Mouse (Mus musculus) neural tube, embryonic 14.5 days (tissue): ENCODE results near the gene Gm44511. TPM values are rescaled to one million over a fixed set of nuclear protein-coding genes. Genes with fewer than 3 reads are reported as not detected.
"Not testable (repeated sequence)": the region's sequence is repeated elsewhere in the genome, so short reads cannot be mapped to it uniquely, and the experiment has no call there.

Experiments used
- ATAC-seq: fragments of 200-750 bp; cut with Nextera tagmentation; 2 replicates; pipeline ENCODE4 v1.8.0; 2017; ENCODE audit warnings: low read depth, mild to moderate bottlenecking, moderate TSS enrichment, moderate library complexity
- H3K27ac ChIP-seq: fragments of 300-500 bp; sonication (generic); 2 replicates; pipeline ENCODE4 v1.5.1; 2014; ENCODE audit warnings: low read depth, mild to moderate bottlenecking, control low read depth, low read length, moderate library complexity, mixed read lengths
- H3K27me3 ChIP-seq: fragments of 300-500 bp; sonication (generic); 2 replicates; pipeline ENCODE4 v1.6.1; 2014; ENCODE audit warnings: low read length; ENCODE audit not compliant: control insufficient read depth, insufficient read depth
- H3K36me3 ChIP-seq: fragments of 300-500 bp; sonication (generic); 2 replicates; pipeline ENCODE4 v1.6.1; 2014; ENCODE audit warnings: low read length, mixed read lengths; ENCODE audit not compliant: control insufficient read depth, insufficient read depth
- H3K4me1 ChIP-seq: fragments of 300-500 bp; sonication (generic); 2 replicates; pipeline ENCODE4 v1.6.1; 2014; ENCODE audit warnings: low read length; ENCODE audit not compliant: control insufficient read depth, insufficient read depth
- H3K4me2 ChIP-seq: fragments of 300-500 bp; sonication (generic); 2 replicates; pipeline ENCODE4 v1.6.1; 2014; ENCODE audit warnings: mild to moderate bottlenecking, low read depth, low read length, control low read depth
- H3K4me3 ChIP-seq: fragments of 300-500 bp; sonication (generic); 2 replicates; pipeline ENCODE4 v1.5.1; 2014; ENCODE audit warnings: low read depth, low read length, control low read depth, mixed read lengths
- H3K9ac ChIP-seq: fragments of 300-500 bp; sonication (generic); replicated peaks from 2 replicates; pipeline ENCODE4 v1.6.1; 2014; ENCODE audit warnings: low read depth, mild to moderate bottlenecking, control low read depth, low read length, mixed read lengths
- H3K9me3 ChIP-seq: fragments of 300-500 bp; sonication (generic); 2 replicates; pipeline ENCODE4 v1.6.1; 2016; ENCODE audit warnings: low read length; ENCODE audit not compliant: control insufficient read depth
- WGBS: fragments of 180-500 bp; shearing (Covaris S2); extraction: QIAGEN DNeasy Blood & Tissue Kit; methylation state at CpG from one replicate; pipeline ENCODE4 v1.1.7; 2014; 5-methylcytosine and 5-hydroxymethylcytosine counted together
- polyA plus RNA-seq: library from polyadenylated mRNA; unstranded; fragments of >200 nt; fragmentation: Nextera tagmentation; extraction: Ambion mirVana; gene quantifications from 2 replicates; pipeline ENCODE4 v1.2.1, GENCODE M21; 2014

Gm44511 gene
- polyA plus RNA-seq, 1 experiment from 2014 or later: not detected

DNA sequence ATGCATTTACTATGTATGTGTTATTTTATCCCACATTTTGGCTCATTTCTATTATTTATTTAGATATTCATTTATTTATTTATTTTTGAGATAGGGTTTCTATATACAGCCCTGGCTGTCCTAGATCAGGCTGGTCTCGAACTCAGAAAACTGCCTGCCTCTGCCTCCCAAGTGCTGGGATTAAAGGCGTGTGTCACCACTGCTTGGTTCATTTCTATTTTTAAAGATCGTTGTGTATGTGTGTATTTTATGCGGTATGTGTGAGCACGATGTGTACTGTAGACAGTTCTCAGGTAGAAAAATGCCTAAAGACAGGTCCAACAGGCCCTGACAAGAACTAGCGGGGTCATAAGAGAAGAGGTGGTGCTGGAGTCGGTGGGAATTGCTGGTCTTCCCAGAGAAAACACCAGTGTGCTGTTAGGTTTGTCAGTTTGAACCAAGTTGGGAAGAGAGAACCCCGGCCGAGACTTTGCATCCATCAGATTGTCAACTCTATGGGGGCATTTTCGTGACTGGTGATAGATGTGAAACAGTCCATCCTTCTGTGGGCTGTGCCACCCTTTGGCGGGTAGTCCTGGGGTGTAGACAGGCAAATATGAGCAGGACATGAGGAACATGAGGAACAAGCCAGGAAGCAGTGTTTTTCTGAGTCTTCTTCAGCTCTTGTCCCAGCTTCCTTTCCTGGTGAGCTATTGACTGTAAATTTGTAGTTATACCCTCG lies 28.8 kb downstream of the Gm44511 start:
- Histone ChIP-seq H3K9ac (no peak overlapping the region), H3K9me3 (no peaks in the 10 kb centered on the region), H3K4me1 (peaks cover 7% of the 10 kb centered on the region; the same call in 1 of the 2 replicates), H3K4me3 (peak overlapping the region; percentile 53), H3K4me2 (peak overlapping the region; percentile 59), H3K27ac (no peak overlapping the region), H3K27me3 (no peaks in the 10 kb centered on the region), H3K36me3 (no peaks in the 10 kb centered on the region)
- WGBS: 78% methylated on average over 12 of the region's 12 CpGs
- no peak for ATAC-seq

DNA sequence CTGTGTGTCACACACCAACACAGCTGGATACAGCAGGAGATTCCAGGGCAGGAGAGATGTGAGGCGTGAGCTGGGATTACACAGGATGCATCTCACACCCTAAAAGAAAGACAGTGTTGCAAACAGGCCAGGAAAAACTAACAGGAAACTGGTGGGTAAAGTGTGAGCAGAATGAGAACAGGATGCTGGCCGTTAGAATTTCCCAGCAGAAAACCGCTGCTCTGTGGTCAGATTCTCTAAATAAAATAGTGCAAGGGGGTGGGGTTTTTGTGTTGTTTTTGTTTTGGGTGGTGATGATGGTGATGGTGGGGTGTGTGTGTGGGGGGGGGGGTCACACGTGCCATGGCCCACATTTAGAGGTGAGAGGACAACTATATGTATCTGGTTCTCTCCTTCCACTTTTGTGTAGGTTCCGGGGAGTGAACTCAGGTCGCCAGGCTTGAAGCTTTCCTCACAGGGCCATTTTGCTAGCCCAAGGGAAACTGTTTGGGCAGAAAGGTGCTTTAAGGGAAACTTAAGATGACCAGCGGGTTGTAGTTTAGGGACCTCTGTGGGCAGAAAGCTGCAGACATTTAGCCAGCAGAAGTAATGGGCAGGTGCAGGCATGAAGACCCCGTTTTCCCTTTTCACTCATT lies 29.7 kb downstream of the Gm44511 start:
- no peak overlapping the region for H3K4me3 ChIP-seq
- H3K9me3 ChIP-seq: no peaks in the 10 kb centered on the region
- ATAC-seq: no peak
- H3K4me1 ChIP-seq: peaks cover 7% of the 10 kb centered on the region; the same call in 1 of the 2 replicates
- H3K4me2 ChIP-seq: no peak overlapping the region
- no peak overlapping the region for H3K9ac ChIP-seq
- WGBS: 80% methylated on average over 8 of the region's 8 CpGs
- H3K36me3 ChIP-seq: no peaks in the 10 kb centered on the region
- no peaks in the 10 kb centered on the region for H3K27me3 ChIP-seq
- H3K27ac ChIP-seq: no peak overlapping the region

DNA sequence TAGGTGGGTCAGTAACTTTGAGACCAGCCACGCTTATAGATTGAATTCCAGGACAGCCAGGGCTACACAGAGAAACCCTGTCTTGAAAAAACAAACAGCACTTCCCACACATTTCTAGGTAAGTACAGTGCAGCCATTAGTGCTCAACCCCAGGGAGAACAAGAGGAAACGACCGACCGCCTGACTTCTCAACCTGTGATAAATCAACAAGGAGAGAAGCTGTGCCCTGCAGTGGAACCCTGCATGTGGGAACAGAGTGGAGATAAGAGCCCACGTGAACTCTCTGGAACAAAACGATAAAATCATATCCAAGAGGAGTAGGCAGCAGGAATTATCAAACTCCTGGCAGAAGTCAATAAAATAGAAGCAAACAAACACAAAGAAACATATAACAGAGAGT lies 32.4 kb downstream of the Gm44511 start:
- Histone ChIP-seq H3K4me3 (no peak overlapping the region), H3K9me3 (no peaks in the 10 kb centered on the region), H3K4me1 (peaks cover 7% of the 10 kb centered on the region; the same call in 1 of the 2 replicates), H3K9ac (no peak overlapping the region), H3K27me3 (no peaks in the 10 kb centered on the region), H3K27ac (no peak overlapping the region), H3K36me3 (no peaks in the 10 kb centered on the region), H3K4me2 (no peak overlapping the region)
- WGBS: 56% methylated on average over 6 of the region's 6 CpGs
- no peak for ATAC-seq

DNA sequence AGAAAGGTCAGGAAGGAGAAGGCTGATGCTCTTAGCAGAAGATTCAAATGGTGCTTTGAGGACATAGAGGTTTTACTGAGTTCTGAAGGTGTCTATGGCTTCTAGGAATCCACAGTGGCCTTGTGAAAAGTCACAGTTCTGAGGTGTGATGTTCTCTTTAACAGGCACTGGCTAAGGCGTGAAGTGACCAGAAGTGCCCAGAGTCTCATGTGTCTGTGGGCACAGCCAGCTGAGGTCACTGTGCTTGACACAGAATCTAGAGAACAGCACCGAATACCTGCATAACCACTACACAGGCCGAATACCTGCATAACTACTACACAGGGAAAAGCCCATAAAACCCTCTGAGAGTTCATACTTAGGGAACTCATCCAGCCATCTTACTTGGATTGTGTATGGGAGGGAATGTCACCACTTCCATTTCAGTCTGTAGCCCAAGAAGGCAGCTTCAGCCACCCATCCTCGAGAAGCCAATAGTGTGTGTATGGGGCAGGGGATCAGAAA lies 35.6 kb downstream of the Gm44511 start:
- H3K4me2 ChIP-seq, H3K36me3 ChIP-seq, H3K27ac ChIP-seq, H3K27me3 ChIP-seq, H3K9ac ChIP-seq, H3K4me3 ChIP-seq, ATAC-seq, H3K9me3 ChIP-seq, H3K4me1 ChIP-seq: not testable (repeated sequence)
- 88% methylated on average over 4 of the region's 4 CpGs for WGBS

DNA sequence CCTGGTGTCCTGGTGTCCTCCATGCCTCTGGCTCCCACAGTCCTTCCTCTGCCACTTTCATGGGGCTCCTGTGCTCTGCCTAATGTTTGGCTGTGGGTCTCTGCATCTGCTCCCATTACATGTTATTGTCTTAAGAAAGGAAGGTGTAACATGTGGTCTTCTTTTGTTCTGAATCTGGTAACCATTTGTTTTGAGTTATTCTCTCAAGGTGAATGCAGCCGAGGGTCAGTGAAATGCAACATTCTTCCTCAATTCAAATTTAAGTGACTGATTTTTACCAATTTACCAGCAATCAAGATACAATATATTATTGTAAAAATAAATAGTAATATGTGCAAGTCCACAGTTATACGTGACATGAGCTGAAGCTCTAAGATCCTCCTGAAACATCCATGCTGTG lies 37.0 kb downstream of the Gm44511 start, which contains the start of gene Klrb1c:
TSS of gene Klrb1c (minus strand) at position 101 of the 400 bp plus-strand sequence.
- Histone ChIP-seq H3K4me2 (no peak within 1 kb of the TSS), H3K9ac (no peak within 1 kb of the TSS), H3K4me1 (no peaks in the 10 kb centered on the region), H3K9me3 (no peaks in the 10 kb centered on the region), H3K4me3 (no peak within 1 kb of the TSS), H3K27me3 (no peaks in the 10 kb centered on the region), H3K27ac (no peak within 1 kb of the TSS), H3K36me3 (no peaks in the 10 kb centered on the region)
- no peak for ATAC-seq
- 86% methylated on average over 2 of the region's 2 CpGs for WGBS

DNA sequence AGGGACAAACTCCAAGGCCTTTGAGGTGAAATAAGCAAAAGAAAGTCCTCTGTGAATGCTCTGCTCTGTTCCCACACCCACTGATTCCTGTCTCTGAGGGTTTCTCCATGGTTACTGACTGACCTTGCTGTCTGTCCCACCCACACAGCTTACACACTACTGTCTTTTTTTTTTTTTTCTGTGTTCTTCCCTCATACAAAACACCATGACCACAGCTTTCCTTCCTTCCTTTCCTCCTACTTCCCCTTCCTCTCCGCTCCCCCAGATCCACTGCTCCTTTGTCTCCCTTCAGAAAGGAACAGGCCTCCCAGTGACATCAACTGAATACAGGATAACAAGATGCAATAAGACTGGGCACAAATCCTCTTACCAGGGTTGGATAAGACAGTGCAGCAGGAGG lies 37.6 kb downstream of the Gm44511 start:
- H3K4me1 ChIP-seq: no peaks in the 10 kb centered on the region
- no peaks in the 10 kb centered on the region for H3K27me3 ChIP-seq
- H3K36me3 ChIP-seq: no peaks in the 10 kb centered on the region
- ATAC-seq: no peak
- no peak overlapping the region for H3K9ac ChIP-seq
- H3K27ac ChIP-seq: no peak overlapping the region
- WGBS: 67% methylated on average over 1 of the region's 1 CpGs
- H3K4me3 ChIP-seq: no peak overlapping the region
- no peak overlapping the region for H3K4me2 ChIP-seq
- no peaks in the 10 kb centered on the region for H3K9me3 ChIP-seq

DNA sequence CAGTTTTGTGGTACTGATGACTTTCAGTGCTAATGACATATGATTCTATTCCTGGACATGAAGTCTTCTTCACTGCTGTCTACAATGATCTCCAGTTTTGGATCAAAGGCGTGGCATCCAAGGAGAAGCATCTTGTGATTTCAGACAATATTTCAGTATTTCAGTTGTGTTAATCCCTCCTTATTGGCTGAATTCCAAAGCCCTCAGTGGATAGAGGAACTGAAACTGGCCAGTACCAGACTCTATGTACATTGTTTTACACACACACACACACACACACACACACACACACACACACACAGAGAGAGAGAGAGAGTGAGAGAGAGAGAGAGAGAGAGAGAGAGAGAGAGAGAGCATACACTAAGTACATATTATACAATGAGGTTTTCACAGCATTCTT lies 39.7 kb downstream of the Gm44511 start:
- not testable (repeated sequence) for H3K4me3 ChIP-seq, H3K9me3 ChIP-seq, H3K4me1 ChIP-seq, H3K4me2 ChIP-seq, H3K9ac ChIP-seq, H3K27ac ChIP-seq, H3K27me3 ChIP-seq, ATAC-seq, H3K36me3 ChIP-seq
- 83% methylated on average over 1 of the region's 1 CpGs for WGBS

DNA sequence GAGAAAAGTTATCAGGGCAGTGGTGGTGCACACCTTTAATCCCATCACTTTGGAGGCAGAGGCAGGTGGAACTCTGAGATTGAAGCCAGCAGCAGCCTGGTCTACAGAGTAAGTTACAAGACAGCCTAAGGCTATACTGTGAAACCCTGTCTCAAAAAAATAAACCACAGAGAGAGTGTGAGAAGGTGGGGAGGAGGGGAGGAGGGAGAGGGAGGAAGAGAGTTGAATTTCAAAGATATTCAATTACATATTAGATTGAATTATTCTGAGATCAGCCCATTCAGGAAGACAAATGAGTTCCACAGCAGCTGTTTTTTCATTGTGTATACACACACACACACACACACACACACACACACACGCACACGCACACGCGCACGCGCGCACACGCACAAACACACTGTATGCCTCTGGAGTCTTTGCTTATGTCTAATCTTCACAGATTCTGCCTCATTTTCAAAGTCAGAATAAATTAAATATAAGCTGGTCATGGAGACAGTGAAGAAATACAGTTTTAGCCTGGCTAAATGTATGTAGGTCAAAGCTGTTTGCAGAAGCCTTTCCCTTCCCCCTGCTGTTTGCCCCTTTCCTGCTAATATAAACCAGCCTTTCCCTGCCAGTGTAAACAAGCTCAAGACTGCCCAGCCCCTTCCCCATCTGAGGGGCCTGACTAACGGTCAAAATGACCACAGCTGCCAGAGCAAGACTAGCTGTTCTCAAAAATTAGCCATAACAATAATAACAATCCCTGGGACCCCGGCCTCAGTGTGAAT lies 56.4 kb downstream of the Gm44511 start:
- WGBS: 80% methylated on average over 10 of the region's 10 CpGs
- no peak overlapping the region for H3K4me3 ChIP-seq
- no peaks in the 10 kb centered on the region for H3K36me3 ChIP-seq
- no peak overlapping the region for H3K9ac ChIP-seq
- H3K9me3 ChIP-seq: no peaks in the 10 kb centered on the region
- no peaks in the 10 kb centered on the region for H3K4me1 ChIP-seq
- no peak overlapping the region for H3K4me2 ChIP-seq
- no peak for ATAC-seq
- H3K27ac ChIP-seq: no peak overlapping the region
- H3K27me3 ChIP-seq: no peaks in the 10 kb centered on the region

DNA sequence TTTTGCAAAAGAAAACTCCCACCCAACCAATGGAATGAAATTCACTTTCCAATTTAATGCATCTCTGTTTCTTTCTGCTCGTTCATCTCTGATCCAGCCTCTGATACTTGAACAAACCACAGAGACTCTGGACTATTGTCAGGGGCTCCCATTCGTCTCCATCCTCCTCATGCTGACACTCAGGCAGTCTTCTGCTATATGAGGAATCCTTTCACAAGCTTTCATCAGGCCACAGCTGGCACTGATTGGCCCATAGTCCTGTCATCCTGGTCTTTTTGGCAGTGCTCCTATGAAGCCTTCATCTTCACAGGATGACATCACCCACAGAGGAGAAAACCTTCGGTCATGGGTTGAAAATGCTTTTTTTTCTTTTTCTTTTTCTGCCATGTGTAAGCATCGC lies 58.1 kb downstream of the Gm44511 start:
- ATAC-seq: no peak

More for the DNA sequence above, 58.1 kb downstream of the Gm44511 start:
- H3K27ac ChIP-seq: no peak overlapping the region
- H3K9me3 ChIP-seq: no peaks in the 10 kb centered on the region
- H3K27me3 ChIP-seq: no peaks in the 10 kb centered on the region
- no peak overlapping the region for H3K9ac ChIP-seq
- H3K4me1 ChIP-seq: no peaks in the 10 kb centered on the region
- no peak overlapping the region for H3K4me3 ChIP-seq
- WGBS: 73% methylated on average over 4 of the region's 4 CpGs
- no peak overlapping the region for H3K4me2 ChIP-seq
- H3K36me3 ChIP-seq: no peaks in the 10 kb centered on the region
